Mouse (Mus musculus) MEL-GATA-1-ER (cell line): ENCODE measurements around the gene Psen2.

Source experiments
- DNase-seq: peaks from one replicate; pipeline ENCODE4 v3.0.0-alpha.2; 2012; ENCODE audit warnings: low read depth; ENCODE audit errors: extremely low read depth

Psen2 gene

GRCm38 (mm10) chr1:180263364-180263997, at the start of gene Psen2:
Psen2 (minus strand) TSS chr1:180263438.
- DNase-seq = no peak

GRCm38 (mm10) chr1:180312792-180313311, 49.6 kb upstream of the Psen2 start:
- DNase-seq = no peak

- no peak for DNase-seq
Observed at GRCm38 (mm10) chr1:180312286-180312685, 49.0 kb upstream of the Psen2 start.

- no peak for DNase-seq
Observed at GRCm38 (mm10) chr1:180308897-180309296, 45.7 kb upstream of the Psen2 start.

GRCm38 (mm10) chr1:180307661-180308060, 44.4 kb upstream of the Psen2 start:
- DNase-seq = no peak

- no peak for DNase-seq
Observed at GRCm38 (mm10) chr1:180306889-180307288, 43.7 kb upstream of the Psen2 start.

GRCm38 (mm10) chr1:180303600-180303999, 40.4 kb upstream of the Psen2 start:
- DNase-seq = no peak

- DNase-seq = peak; percentile 22
Observed at GRCm38 (mm10) chr1:180302253-180303120, 39.2 kb upstream of the Psen2 start.

- no peak for DNase-seq
Observed at GRCm38 (mm10) chr1:180300997-180301396, 37.8 kb upstream of the Psen2 start.

GRCm38 (mm10) chr1:180300292-180300691, 37.1 kb upstream of the Psen2 start:
- no peak for DNase-seq

- DNase-seq = no peak
Observed at GRCm38 (mm10) chr1:180299697-180300096, 36.5 kb upstream of the Psen2 start.

- DNase-seq = no peak
Observed at GRCm38 (mm10) chr1:180296088-180296487, 32.9 kb upstream of the Psen2 start.

- DNase-seq = no peak
Observed at GRCm38 (mm10) chr1:180290358-180290757, 27.1 kb upstream of the Psen2 start.

GRCm38 (mm10) chr1:180289788-180290187, 26.6 kb upstream of the Psen2 start:
- DNase-seq = no peak

- no peak for DNase-seq
Observed at GRCm38 (mm10) chr1:180288872-180289468, 25.7 kb upstream of the Psen2 start.

GRCm38 (mm10) chr1:180288227-180288626, 25.0 kb upstream of the Psen2 start:
- no peak for DNase-seq

- DNase-seq = no peak
Observed at GRCm38 (mm10) chr1:180286081-180286831, 23.0 kb upstream of the Psen2 start.

- DNase-seq = no peak
Observed at GRCm38 (mm10) chr1:180283813-180284768, 20.9 kb upstream of the Psen2 start.

GRCm38 (mm10) chr1:180282581-180282980, 19.3 kb upstream of the Psen2 start:
- no peak for DNase-seq

- DNase-seq = no peak
Observed at GRCm38 (mm10) chr1:180279648-180280047, 16.4 kb upstream of the Psen2 start.
